Mouse (Mus musculus) layer of hippocampus, adult 6 months (tissue): ENCODE data around the gene Zcchc10. TPM values are rescaled to one million over a fixed set of nuclear protein-coding genes. Genes with fewer than 3 reads are reported as not detected.

ENCODE experiments used
- long read RNA-seq, 2 experiments: library from polyadenylated mRNA; unstranded; transcript quantifications; one replicate each; pipeline ENCODE4 v2.0.0; 2019 to 2020
- polyA plus RNA-seq: library from polyadenylated mRNA; unstranded; fragments of <200 nt; fragmentation: Nextera tagmentation; gene quantifications from 2 replicates; pipeline ENCODE4 v1.2.3, GENCODE M21; 2021

Zcchc10 gene
- 8.6 and 10.2 TPM in 2 replicates for polyA plus RNA-seq
- long read RNA-seq, experiment 1, transcript Zcchc10-201 (4 exons, 1,267 nt) = major isoform, 6 of 9 reads
- long read RNA-seq, experiment 1, partial matches to known transcripts = 1 of 9 reads
- long read RNA-seq, experiment 1, other reads (novel, unspliced or antisense) = 2 of 9 reads
- long read RNA-seq, experiment 2, transcript Zcchc10-201 (4 exons, 1,267 nt) = major isoform, 12 of 12 reads
- long read RNA-seq, experiment 2, partial matches to known transcripts = 0 of 12 reads
- long read RNA-seq, experiment 2, other reads (novel, unspliced or antisense) = 0 of 12 reads

GRCm38 (mm10) chr11:53324512-53324968, at the start of gene Zcchc10:
Gene Zcchc10 (plus strand): TSS chr11:53324679.

GRCm38 (mm10) chr11:53300330-53301166, 23.9 kb upstream of the Zcchc10 start, which contains the start of gene Hspa4:
Gene Hspa4 (minus strand): TSS chr11:53300457.

GRCm38 (mm10) chr11:53350291-53351223, 26.1 kb downstream of the Zcchc10 start, which contains the start of gene Aff4:
Gene Aff4 (plus strand): TSS chr11:53350833.

Other genes with a start within 250 kb of the Zcchc10 start
- gene Hspa4, start 24.2 kb upstream of the Zcchc10 start, polyA plus RNA-seq = 33.7 and 35.1 TPM in 2 replicates
- gene Aff4, start 26.2 kb downstream of the Zcchc10 start, polyA plus RNA-seq = 13.2 and 15.0 TPM in 2 replicates
- gene Leap2, start 98.5 kb downstream of the Zcchc10 start, polyA plus RNA-seq = not detected in 2 replicates
- 1,616 and 1,818 TPM in 2 replicates for gene Uqcrq, start 106.2 kb downstream of the Zcchc10 start, polyA plus RNA-seq
- 1.2 and 1.3 TPM in 2 replicates for gene Gdf9, start 106.3 kb downstream of the Zcchc10 start, polyA plus RNA-seq
- 0.06 TPM in 1 of 2 replicates, not detected in the other for gene Gm10447, start 132.4 kb downstream of the Zcchc10 start, polyA plus RNA-seq
- 3.4 and 3.5 TPM in 2 replicates for gene Shroom1, start 132.5 kb downstream of the Zcchc10 start, polyA plus RNA-seq
- gene Gm9837, start 145.8 kb downstream of the Zcchc10 start, polyA plus RNA-seq = not detected in 2 replicates
- gene Gm9945, start 155.5 kb downstream of the Zcchc10 start, polyA plus RNA-seq = 1.5 and 2.4 TPM in 2 replicates
- gene Sowaha, start 155.6 kb downstream of the Zcchc10 start, polyA plus RNA-seq = 65.5 and 66.0 TPM in 2 replicates
- gene Sept8, start 194.6 kb downstream of the Zcchc10 start, polyA plus RNA-seq = 107 and 117 TPM in 2 replicates
- 112 and 121 TPM in 2 replicates for gene Kif3a, start 242.7 kb downstream of the Zcchc10 start, polyA plus RNA-seq